Comparison of ENCODE assay signal across 8 mouse cellular contexts in genomic region chr6:21213865-21214672, GRCm38 (mm10). TPM values are rescaled to one million over a fixed set of nuclear protein-coding genes. Genes with fewer than 3 reads are reported as not detected.
DNase-seq lines count a peak whose midpoint lies in the region; ATAC-seq and TF ChIP-seq lines count a peak whose summit lies in the region.

No protein-coding gene starts in this region.

- TF ChIP-seq RAD21 in MEL (IDR thresholded peaks at IDR 0.05; ENCODE audit: low read depth, low read length) = peak; percentile 39

- H3K36me3 ChIP-seq in MEL (ENCODE audit: control insufficient read depth in 1 of 2, insufficient read depth in 2 of 2, low read length in 2 of 2) = no peaks in the 10 kb centered on the region
- H3K36me3 ChIP-seq in lung, postnatal 0 days (ENCODE audit: insufficient read depth, low read length) = no peaks in the 10 kb centered on the region

- WGBS in lung, postnatal 0 days = 1% methylated on average over 29 of the region's 29 CpGs

- peak; percentile 84 to 91 for ATAC-seq in hematopoietic stem cell, adult 5-6 weeks (replicated peaks in 1 of 2; ENCODE audit: insufficient read depth in 1 of 2, low FRiP score in 2 of 2, low TSS enrichment in 1 of 2, low read depth in 1 of 2, poor library complexity in 2 of 2, severe bottlenecking in 2 of 2)
- ATAC-seq in lung, postnatal 0 days = no peak

- no peaks in the 10 kb centered on the region for H3K4me1 ChIP-seq in MEL (ENCODE audit: control insufficient read depth in 1 of 2, insufficient read depth in 2 of 2, low read length in 2 of 2)
- no peaks in the 10 kb centered on the region for H3K4me1 ChIP-seq in embryonic fibroblast, embryonic 13.5 days (ENCODE audit: control insufficient read depth, insufficient read depth, low read length)
- no peaks in the 10 kb centered on the region; the same call in 1 of the 2 replicates for H3K4me1 ChIP-seq in lung, postnatal 0 days (ENCODE audit: insufficient read depth, low read depth, low read length)

- peak; percentile 28 for DNase-seq in MEL (ENCODE audit: low read depth, low spot score)
- peak; percentile 96 for DNase-seq in brain, embryonic 14.5 days (ENCODE audit: low read depth)
- DNase-seq in layer of hippocampus, adult 2 months (ENCODE audit: low spot score in 2 of 2) = peak; percentile 81 to 83
- peak; percentile 71 for DNase-seq in lung, postnatal 0 days (ENCODE audit: low spot score)
- DNase-seq in right cerebral cortex, adult 2 months (ENCODE audit: low spot score in 2 of 2) = peak; percentile 87 to 91
- no peak for DNase-seq in spleen, postnatal 10 days (ENCODE audit: low spot score in 2 of 2)

- H3K27ac ChIP-seq in MEL (ENCODE audit: control insufficient read depth, low read depth, low read length) = no peak overlapping the region
- H3K27ac ChIP-seq in embryonic fibroblast, embryonic 13.5 days (ENCODE audit: insufficient read depth, low read length) = no peak overlapping the region
- peak overlapping the region; percentile 99 for H3K27ac ChIP-seq in layer of hippocampus, adult 2 months
- H3K27ac ChIP-seq in lung, postnatal 0 days (ENCODE audit: low read length) = no peak overlapping the region

- H3K27me3 ChIP-seq in MEL (ENCODE audit: control insufficient read depth in 1 of 2, insufficient read depth in 2 of 2, low read length in 2 of 2) = no peaks in the 10 kb centered on the region
- H3K27me3 ChIP-seq in lung, postnatal 0 days (replicated peaks; ENCODE audit: insufficient read depth, low read length) = peaks cover 24% of the 10 kb centered on the region; the same call in 1 of the 2 replicates

- peak; percentile 14 to 39 (median 16); a peak in 5 of 6 replicates for TF ChIP-seq CTCF in MEL (IDR thresholded peaks at IDR 0.05 in 2 of 3, conservative IDR thresholded peaks at IDR 0.05 in 1 of 3; ENCODE audit: control insufficient read depth in 1 of 3, insufficient read depth in 1 of 3, low read depth in 2 of 3, low read length in 3 of 3, poor library complexity in 1 of 3, severe bottlenecking in 1 of 3)
- TF ChIP-seq CTCF in brain, embryonic 14.5 days (IDR thresholded peaks at IDR 0.05; ENCODE audit: borderline replicate concordance, extremely low read depth, insufficient read depth, insufficient read length) = peak; percentile 73; the same call in 1 of the 2 replicates
- no peak for TF ChIP-seq CTCF in embryonic fibroblast, embryonic 13.5 days (IDR thresholded peaks at IDR 0.05; ENCODE audit: borderline replicate concordance, insufficient read depth, low read length)
- peak; percentile 85 for TF ChIP-seq CTCF in layer of hippocampus, adult 2 months (conservative IDR thresholded peaks at IDR 0.05)
- TF ChIP-seq CTCF in lung, postnatal 0 days (IDR thresholded peaks at IDR 0.05) = peak; percentile 74

- peak overlapping the region; percentile 96 for H3K4me2 ChIP-seq in lung, postnatal 0 days (replicated peaks; ENCODE audit: low read depth, low read length)

- H3K9me3 ChIP-seq in MEL (replicated peaks; ENCODE audit: insufficient read depth, low read length) = no peaks in the 10 kb centered on the region
- no peaks in the 10 kb centered on the region for H3K9me3 ChIP-seq in lung, postnatal 0 days (ENCODE audit: low read length)

- TF ChIP-seq POLR2A in MEL (IDR thresholded peaks at IDR 0.05; ENCODE audit: control insufficient read depth in 1 of 2, insufficient read depth in 1 of 2, low read depth in 1 of 2, low read length in 2 of 2, poor library complexity in 1 of 2) = no peak
- TF ChIP-seq POLR2A in brain, embryonic 14.5 days (IDR thresholded peaks at IDR 0.05; ENCODE audit: borderline replicate concordance, extremely low read depth, insufficient read depth, insufficient read length, poor library complexity, severe bottlenecking) = no peak
- TF ChIP-seq POLR2A in embryonic fibroblast, embryonic 13.5 days (IDR thresholded peaks at IDR 0.05; ENCODE audit: low read depth, low read length) = no peak

- TF ChIP-seq EP300 in MEL (IDR thresholded peaks at IDR 0.05; ENCODE audit: low read depth in 1 of 2, low read length in 2 of 2) = no peak
- no peak for TF ChIP-seq EP300 in lung, postnatal 0 days (IDR thresholded peaks at IDR 0.05)

- no peak overlapping the region for H3K4me3 ChIP-seq in MEL (ENCODE audit: control insufficient read depth in 1 of 2, insufficient read depth in 1 of 2, low read depth in 2 of 2, low read length in 2 of 2)
- peak overlapping the region; percentile 42 for H3K4me3 ChIP-seq in embryonic fibroblast, embryonic 13.5 days (ENCODE audit: insufficient read depth, low read length)
- peak overlapping the region; percentile 83 for H3K4me3 ChIP-seq in layer of hippocampus, adult 2 months
- peak overlapping the region; percentile 45 for H3K4me3 ChIP-seq in lung, postnatal 0 days (ENCODE audit: low read depth, low read length)

- H3K79me2 ChIP-seq in MEL (ENCODE audit: control insufficient read depth, insufficient read depth, low read length, poor library complexity) = no peaks in the 10 kb centered on the region

- no peak overlapping the region for H3K9ac ChIP-seq in MEL (ENCODE audit: control insufficient read depth, low read depth, low read length, poor library complexity, severe bottlenecking)
- H3K9ac ChIP-seq in lung, postnatal 0 days (replicated peaks; ENCODE audit: low read depth) = no peak overlapping the region

TF ChIP-seq in MEL, 35 proteins besides CTCF, POLR2A, EP300 and RAD21:
- TF ChIP-seq MAZ (IDR thresholded peaks at IDR 0.05; ENCODE audit: low read depth, low read length) (no peak), SMC3 (IDR thresholded peaks at IDR 0.05; ENCODE audit: low read depth, low read length) (0 out of 2 replicates have a peak, but pooled peaks have one; percentile 14), MYB (IDR thresholded peaks at IDR 0.05; ENCODE audit: low read depth, low read length) (no peak)

RNA-seq across cellular contexts. Expression of gene Kcnd2, which starts 1.2 kb away (rescaled TPM):
- not detected in 2 replicates for total RNA-seq in MEL (2012; rRNA removed)
- not detected for polyA plus RNA-seq in MEL (2012; ENCODE audit: insufficient read depth in 1 of 2, insufficient read length in 2 of 2, low read depth in 1 of 2, low replicate concordance in 2 of 2, missing spikeins in 1 of 2)
- 9.7 and 18.4 TPM in 2 replicates for polyA plus RNA-seq in brain, embryonic 14.5 days (2012; rRNA removed)
- polyA plus RNA-seq in embryonic fibroblast, embryonic 13.5 days (2011; ENCODE audit: insufficient read length, low read depth, missing spikeins) = 2.1 and 2.4 TPM in 2 replicates
- not detected in 2 replicates for total RNA-seq in hematopoietic stem cell, adult 5-6 weeks (2017)
- total RNA-seq in layer of hippocampus, adult 2 months (2021) = 100 to 1,000 TPM; 102 to 109 TPM
- polyA plus RNA-seq in lung, postnatal 0 days (2015; fragmentation: Nextera tagmentation; extraction: Ambion mirVana) = 0.06 and 0.12 TPM in 2 replicates

Comparison
In these comparisons a context has a peak if more than half of its experiments do, and no peak if none do; other contexts are left out.
1. DNase-seq: peak in MEL (single experiment), brain, embryonic 14.5 days (single experiment), layer of hippocampus, adult 2 months (2 of 2), lung, postnatal 0 days (single experiment) and right cerebral cortex, adult 2 months (2 of 2); none in spleen, postnatal 10 days (0 of 2).
2. H3K4me3 ChIP-seq: peak in embryonic fibroblast, embryonic 13.5 days (single experiment), layer of hippocampus, adult 2 months (single experiment) and lung, postnatal 0 days (single experiment); none in MEL (0 of 2).